Mouse (Mus musculus): ENCODE measurements around the gene Cpne8. TPM values are rescaled to one million over a fixed set of nuclear protein-coding genes. Genes with fewer than 3 reads are reported as not detected.

Cpne8 gene
- polyA plus RNA-seq (2016; fragmentation: Nextera tagmentation; extraction: Ambion mirVana) = 3.2 and 3.3 TPM in 2 replicates

- peak within 1 kb of the TSS; percentile 68 for H3K4me3 ChIP-seq
- H3K27ac ChIP-seq = peak within 1 kb of the TSS; percentile 81
- H3K36me3 ChIP-seq (replicated peaks) = no peaks in the 10 kb centered on the region
- under 1% methylated on average over 56 of the region's 56 CpGs for WGBS
- peaks cover 20% of the 10 kb centered on the region for H3K4me1 ChIP-seq
- H3K27me3 ChIP-seq (ENCODE audit: poor library complexity, severe bottlenecking) = peaks cover 39% of the 10 kb centered on the region
- DNase-seq (ENCODE audit: extremely low spot score, low spot score) = peak; percentile 53
- H3K9me3 ChIP-seq = no peaks in the 10 kb centered on the region
These were observed at the start of gene Cpne8 for GRCm38 (mm10) chr15:90678985-90679759. TSS of gene Cpne8 (minus strand) at chr15:90679432.

- 88% methylated on average over 4 of the region's 4 CpGs for WGBS
- no peak for DNase-seq (ENCODE audit: extremely low spot score, low spot score)
These were observed 38.5 kb upstream of the Cpne8 start for GRCm38 (mm10) chr15:90717717-90718116.

GRCm38 (mm10) chr15:90709296-90709695 is 30.1 kb upstream of the Cpne8 start:
- H3K4me3 ChIP-seq = no peak overlapping the region
- peaks cover 5% of the 10 kb centered on the region for H3K4me1 ChIP-seq
- no peak overlapping the region for H3K27ac ChIP-seq
- H3K27me3 ChIP-seq (ENCODE audit: poor library complexity, severe bottlenecking) = no peaks in the 10 kb centered on the region
- H3K36me3 ChIP-seq (replicated peaks) = no peaks in the 10 kb centered on the region
- no peak for DNase-seq (ENCODE audit: extremely low spot score, low spot score)
- H3K9me3 ChIP-seq = no peaks in the 10 kb centered on the region
- 93% methylated on average over 7 of the region's 7 CpGs for WGBS

More at GRCm38 (mm10) chr15:90717717-90718116, 38.5 kb upstream of the Cpne8 start:
- Histone ChIP-seq H3K36me3 (replicated peaks) (no peaks in the 10 kb centered on the region), H3K4me1 (no peaks in the 10 kb centered on the region), H3K27me3 (ENCODE audit: poor library complexity, severe bottlenecking) (no peaks in the 10 kb centered on the region), H3K9me3 (no peaks in the 10 kb centered on the region), H3K27ac (no peak overlapping the region), H3K4me3 (no peak overlapping the region)

DNA sequence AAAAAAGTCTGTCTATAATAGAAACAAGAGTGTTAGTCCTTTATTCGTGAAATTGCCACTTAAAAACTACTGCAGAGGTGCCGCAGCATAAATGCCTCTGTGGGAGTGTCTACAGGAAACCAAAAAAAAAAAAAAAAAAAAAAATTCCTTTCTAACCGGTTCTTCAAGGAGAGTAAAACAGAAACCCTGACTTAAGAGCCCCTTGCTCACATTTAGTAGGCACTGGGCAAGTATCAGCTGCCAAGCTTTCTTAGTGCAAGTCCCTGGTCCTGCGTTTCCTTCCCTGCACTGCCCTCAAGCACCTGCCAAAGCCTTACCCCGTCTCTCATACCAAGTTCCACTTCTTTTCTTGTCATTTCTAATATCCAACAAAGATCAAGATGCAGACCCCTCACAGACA is 25.1 kb upstream of the Cpne8 start:
- 69% methylated on average over 5 of the region's 5 CpGs for WGBS

DNA sequence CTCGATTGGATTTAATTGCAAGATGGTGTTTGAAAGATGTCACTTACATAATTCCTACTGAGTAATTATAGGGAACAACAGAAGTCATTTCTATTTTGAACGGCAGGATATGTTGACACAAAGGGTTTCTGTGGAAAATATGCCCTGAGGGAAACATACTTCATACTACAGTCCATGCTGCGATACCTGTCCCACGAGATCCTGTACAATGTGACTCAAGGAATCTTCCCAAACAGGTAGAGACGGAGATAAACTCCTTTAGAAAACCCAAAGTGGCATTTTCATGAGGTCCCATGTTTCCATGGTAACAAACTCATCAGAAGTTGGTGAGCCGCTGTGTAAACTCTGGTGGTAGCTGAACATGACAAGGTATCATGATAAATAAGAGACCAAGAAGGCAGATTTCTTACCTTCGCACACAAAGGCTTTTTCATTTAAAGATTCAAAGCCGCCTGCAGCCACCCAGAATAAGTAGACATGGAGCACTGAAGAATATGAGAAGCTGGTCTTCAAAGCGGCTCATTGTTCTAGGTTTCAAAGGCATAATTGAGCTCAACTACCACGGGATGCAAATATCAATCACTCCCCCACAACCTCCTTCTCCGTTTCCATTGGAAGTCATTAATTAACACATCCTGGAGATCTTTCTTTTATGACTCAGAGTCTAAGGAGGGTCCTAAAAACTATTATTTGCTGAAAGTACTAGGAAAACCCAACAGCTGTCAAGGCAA is 24.4 kb upstream of the Cpne8 start:
- Histone ChIP-seq H3K27ac (no peak overlapping the region), H3K4me3 (no peak overlapping the region), H3K27me3 (ENCODE audit: poor library complexity, severe bottlenecking) (no peaks in the 10 kb centered on the region), H3K9me3 (no peaks in the 10 kb centered on the region), H3K4me1 (peaks cover 14% of the 10 kb centered on the region), H3K36me3 (replicated peaks) (no peaks in the 10 kb centered on the region)
- WGBS = 61% methylated on average over 11 of the region's 11 CpGs
- DNase-seq (ENCODE audit: extremely low spot score, low spot score) = no peak

More for the DNA sequence above, 25.1 kb upstream of the Cpne8 start:
- no peak overlapping the region for H3K27ac ChIP-seq
- H3K4me1 ChIP-seq = peaks cover 14% of the 10 kb centered on the region
- no peak overlapping the region for H3K4me3 ChIP-seq
- no peaks in the 10 kb centered on the region for H3K9me3 ChIP-seq
- no peaks in the 10 kb centered on the region for H3K36me3 ChIP-seq (replicated peaks)
- no peaks in the 10 kb centered on the region for H3K27me3 ChIP-seq (ENCODE audit: poor library complexity, severe bottlenecking)
- no peak for DNase-seq (ENCODE audit: extremely low spot score, low spot score)

GRCm38 (mm10) chr15:90686770-90687169 is 7.5 kb upstream of the Cpne8 start:
- DNase-seq (ENCODE audit: extremely low spot score, low spot score) = no peak
- 0 out of 2 replicates have a peak, but pooled peaks cover 2% of the 10 kb centered on the region for H3K9me3 ChIP-seq
- WGBS = 96% methylated on average over 6 of the region's 6 CpGs

GRCm38 (mm10) chr15:90679760-90680579 is 738 bp upstream of the Cpne8 start:
- Histone ChIP-seq H3K27me3 (ENCODE audit: poor library complexity, severe bottlenecking) (peaks cover 39% of the 10 kb centered on the region), H3K4me1 (peaks cover 20% of the 10 kb centered on the region), H3K27ac (peak overlapping the region; percentile 81), H3K4me3 (peak overlapping the region; percentile 68), H3K9me3 (no peaks in the 10 kb centered on the region), H3K36me3 (replicated peaks) (no peaks in the 10 kb centered on the region)
- 3% methylated on average over 36 of the region's 36 CpGs for WGBS
- peak; percentile 71 for DNase-seq (ENCODE audit: extremely low spot score, low spot score)

More at GRCm38 (mm10) chr15:90686770-90687169, 7.5 kb upstream of the Cpne8 start:
- H3K36me3 ChIP-seq (replicated peaks) = no peaks in the 10 kb centered on the region
- H3K4me1 ChIP-seq = no peaks in the 10 kb centered on the region
- no peaks in the 10 kb centered on the region; the same call in 1 of the 2 replicates for H3K27me3 ChIP-seq (ENCODE audit: poor library complexity, severe bottlenecking)
- no peak overlapping the region for H3K27ac ChIP-seq
- no peak overlapping the region for H3K4me3 ChIP-seq

DNA sequence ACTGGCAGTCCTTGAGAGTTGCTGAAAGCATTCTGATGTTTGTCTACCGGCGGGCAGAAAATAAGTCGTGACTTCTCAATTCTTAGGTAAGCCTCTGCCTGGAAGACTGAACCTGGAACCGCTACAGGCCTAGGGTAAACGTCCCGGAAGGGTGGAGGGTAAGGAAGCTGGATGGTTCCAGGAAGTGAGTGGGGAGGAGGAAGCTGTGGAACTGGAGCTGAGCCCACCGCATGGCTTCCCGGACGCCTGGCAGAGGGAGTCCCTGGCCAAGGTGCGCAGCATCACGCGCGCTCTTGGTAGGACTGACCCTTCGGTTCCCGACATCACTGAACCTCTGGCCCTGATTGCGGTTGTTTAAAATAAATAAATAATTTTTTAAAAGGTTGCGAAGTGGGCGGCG is 744 bp downstream of the Cpne8 start:
- no peaks in the 10 kb centered on the region for H3K36me3 ChIP-seq (replicated peaks)
- H3K9me3 ChIP-seq = no peaks in the 10 kb centered on the region
- DNase-seq (ENCODE audit: extremely low spot score, low spot score) = no peak
- peaks cover 20% of the 10 kb centered on the region for H3K4me1 ChIP-seq
- H3K27me3 ChIP-seq (ENCODE audit: poor library complexity, severe bottlenecking) = peaks cover 39% of the 10 kb centered on the region
- peak overlapping the region; percentile 68 for H3K4me3 ChIP-seq
- H3K27ac ChIP-seq = no peak overlapping the region
- 3% methylated on average over 19 of the region's 19 CpGs for WGBS

- 72% methylated on average over 7 of the region's 7 CpGs for WGBS
- H3K4me1 ChIP-seq = peaks cover 4% of the 10 kb centered on the region; the same call in 1 of the 2 replicates
- H3K36me3 ChIP-seq (replicated peaks) = no peaks in the 10 kb centered on the region
- DNase-seq (ENCODE audit: extremely low spot score, low spot score) = no peak
- H3K27ac ChIP-seq = no peak overlapping the region
- no peaks in the 10 kb centered on the region for H3K9me3 ChIP-seq
- H3K27me3 ChIP-seq (ENCODE audit: poor library complexity, severe bottlenecking) = no peaks in the 10 kb centered on the region
- no peak overlapping the region for H3K4me3 ChIP-seq
These were observed 9.7 kb downstream of the Cpne8 start for GRCm38 (mm10) chr15:90669494-90669893.

DNA sequence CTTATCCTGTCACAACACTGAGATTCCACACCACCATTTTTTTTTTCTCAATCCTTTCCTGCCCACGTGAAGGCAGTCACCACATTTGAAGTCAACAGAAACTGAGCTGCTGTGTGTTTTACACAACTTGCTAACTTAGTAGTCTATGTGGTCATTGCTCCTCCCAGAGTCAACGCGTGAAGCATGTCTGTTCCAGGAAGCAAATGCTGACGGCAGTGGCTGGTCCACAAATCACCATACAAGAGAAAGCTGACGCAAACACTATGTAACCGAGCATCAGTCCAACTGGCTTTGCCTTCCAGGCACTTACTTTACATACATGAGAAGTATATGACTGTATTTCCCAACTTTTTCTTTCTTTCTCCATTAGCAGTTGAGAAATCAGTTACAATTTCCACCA is 12.3 kb downstream of the Cpne8 start:
- H3K27me3 ChIP-seq (ENCODE audit: poor library complexity, severe bottlenecking) = no peaks in the 10 kb centered on the region
- no peaks in the 10 kb centered on the region for H3K36me3 ChIP-seq (replicated peaks)
- H3K4me1 ChIP-seq = peaks cover 4% of the 10 kb centered on the region; the same call in 1 of the 2 replicates
- H3K9me3 ChIP-seq = no peaks in the 10 kb centered on the region
- no peak overlapping the region for H3K4me3 ChIP-seq
- H3K27ac ChIP-seq = no peak overlapping the region
- no peak for DNase-seq (ENCODE audit: extremely low spot score, low spot score)
- 93% methylated on average over 6 of the region's 6 CpGs for WGBS

DNA sequence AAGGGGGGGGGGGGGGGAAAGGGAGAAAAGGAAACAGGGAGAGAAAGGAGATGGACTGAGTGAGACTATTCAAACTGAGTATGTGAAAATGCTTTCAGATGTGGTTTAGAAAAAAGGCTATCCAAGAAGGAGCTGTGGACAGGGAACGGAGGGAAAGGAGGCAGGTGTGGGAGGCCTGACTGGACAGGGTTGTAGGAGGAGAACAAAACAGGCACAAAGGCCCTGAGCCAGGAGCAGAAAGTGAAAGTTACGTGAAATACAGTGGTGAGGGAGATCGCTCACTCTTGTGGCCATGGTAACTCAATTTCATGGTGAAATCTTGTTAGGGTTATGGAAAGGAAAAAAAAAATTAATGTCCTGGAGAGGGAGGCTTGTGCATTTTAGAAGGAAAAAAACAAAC is 14.6 kb downstream of the Cpne8 start:
- no peak overlapping the region for H3K27ac ChIP-seq
- DNase-seq (ENCODE audit: extremely low spot score, low spot score) = no peak
- no peak overlapping the region for H3K4me3 ChIP-seq
- H3K27me3 ChIP-seq (ENCODE audit: poor library complexity, severe bottlenecking) = no peaks in the 10 kb centered on the region
- WGBS = 90% methylated on average over 3 of the region's 3 CpGs
- H3K9me3 ChIP-seq = no peaks in the 10 kb centered on the region
- H3K36me3 ChIP-seq (replicated peaks) = no peaks in the 10 kb centered on the region
- H3K4me1 ChIP-seq = peaks cover 4% of the 10 kb centered on the region; the same call in 1 of the 2 replicates

GRCm38 (mm10) chr15:90663631-90664030 is 15.6 kb downstream of the Cpne8 start:
- Histone ChIP-seq H3K9me3 (no peaks in the 10 kb centered on the region), H3K4me1 (no peaks in the 10 kb centered on the region), H3K27ac (no peak overlapping the region), H3K4me3 (no peak overlapping the region), H3K27me3 (ENCODE audit: poor library complexity, severe bottlenecking) (no peaks in the 10 kb centered on the region), H3K36me3 (replicated peaks) (no peaks in the 10 kb centered on the region)
- WGBS = 87% methylated on average over 4 of the region's 4 CpGs
- no peak for DNase-seq (ENCODE audit: extremely low spot score, low spot score)
